Mouse (Mus musculus) C2C12 (cell line): ENCODE data around the gene Nr1h3.

Source experiments
- CTCF ChIP-seq: IDR thresholded peaks from one replicate; pipeline ENCODE4 v1.5.1; 2011; ENCODE audit not compliant: control insufficient read depth, insufficient read depth, insufficient read length
- MAX ChIP-seq: IDR thresholded peaks from one replicate; pipeline ENCODE4 v1.6.1; 2011; ENCODE audit warnings: mild to moderate bottlenecking, control low read depth
- MYOD1 ChIP-seq: IDR thresholded peaks from one replicate; pipeline ENCODE4 v1.6.1; 2011; ENCODE audit warnings: low read depth; ENCODE audit not compliant: control insufficient read depth, insufficient read length
- MYOG ChIP-seq: IDR thresholded peaks from one replicate; pipeline ENCODE4 v1.6.1; 2011; ENCODE audit not compliant: control insufficient read depth, insufficient read length; ENCODE audit errors: extremely low read depth
- USF1 ChIP-seq: IDR thresholded peaks from one replicate; pipeline ENCODE4 v1.6.1; 2011; ENCODE audit warnings: low read depth, mild to moderate bottlenecking, control low read depth, moderate library complexity

- TF ChIP-seq MYOG (no peak), CTCF (no peak), MAX (no peak), USF1 (no peak), MYOD1 (no peak)
Measured at GRCm38 (mm10) chr2:91151331-91151730, 51.3 kb downstream of the Nr1h3 start.
